Mouse (Mus musculus): ENCODE data around the gene H2-K1. TPM values are rescaled to one million over a fixed set of nuclear protein-coding genes. Genes with fewer than 3 reads are reported as not detected.
"Not testable (repeated sequence)": the region's sequence is repeated elsewhere in the genome, so short reads cannot be mapped to it uniquely, and the experiment has no call there.

The H2-K1 gene
- total RNA-seq, 1 experiment from 2014 or later: 1,076 TPM

- no peak for ATAC-seq (replicated peaks; ENCODE audit: low read depth, poor library complexity, severe bottlenecking)
These were observed 41.7 kb downstream of the H2-K1 start for GRCm38 (mm10) chr17:33958451-33958850.

- no peak for ATAC-seq (replicated peaks; ENCODE audit: low read depth, poor library complexity, severe bottlenecking)
These were observed 42.7 kb downstream of the H2-K1 start for GRCm38 (mm10) chr17:33957493-33957892.

DNA sequence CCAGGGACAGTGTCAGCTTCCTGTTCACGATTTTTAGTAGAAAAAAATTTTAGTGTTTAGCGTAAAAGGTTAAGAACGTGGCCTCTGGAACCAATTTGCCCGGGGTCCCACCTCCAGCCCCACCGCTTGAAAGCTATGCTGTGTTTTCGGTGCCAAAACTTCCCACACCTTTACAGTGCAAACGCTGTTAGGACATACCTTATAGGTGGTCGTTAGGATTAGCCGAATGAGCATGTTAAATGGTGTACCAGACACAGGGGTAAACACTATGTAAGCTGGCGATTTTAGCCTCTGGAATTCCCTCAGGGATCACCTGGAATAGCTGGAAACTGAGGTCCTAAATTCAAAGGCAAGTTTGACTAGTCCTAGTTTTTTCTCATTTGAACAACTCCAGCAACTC, 43.8 kb downstream of the H2-K1 start:
- ATAC-seq (replicated peaks; ENCODE audit: low read depth, poor library complexity, severe bottlenecking): no peak

DNA sequence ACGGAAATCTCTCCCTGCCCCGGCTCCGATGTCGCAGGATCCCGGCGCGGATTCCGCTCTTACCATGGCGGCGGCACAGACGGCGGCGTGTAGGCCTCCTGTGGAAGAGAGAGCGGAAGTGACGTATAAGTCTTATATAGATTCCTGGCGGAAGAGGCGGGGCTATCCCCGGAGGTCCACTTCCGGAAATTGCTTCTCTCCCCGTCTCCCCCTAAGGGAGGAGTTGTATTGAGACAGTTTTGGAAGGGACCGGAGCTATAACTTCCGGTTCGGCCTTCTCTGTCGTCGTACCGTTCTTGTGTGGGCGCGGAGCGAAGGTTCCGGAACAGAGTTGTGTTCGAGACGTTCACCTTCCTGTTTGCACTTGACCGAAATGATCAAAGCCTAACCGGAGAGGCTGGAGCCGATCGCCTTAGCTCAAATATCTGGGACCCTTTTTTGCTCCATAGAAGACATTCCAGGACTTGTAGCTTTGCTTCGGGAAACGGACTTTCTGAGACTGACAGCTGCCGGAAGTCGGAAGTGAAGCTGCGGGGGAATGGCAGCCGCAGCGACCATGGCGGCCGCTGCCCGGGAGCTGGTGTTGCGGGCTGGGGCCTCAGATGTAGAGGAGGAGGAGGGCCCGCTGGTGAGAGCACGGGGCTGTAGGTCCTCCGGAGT, 44.5 kb downstream of the H2-K1 start, which contains the start of the genes Vps52 and Rps18:
TSS of gene Vps52 (plus strand) at position 258 of the 660 bp plus-strand sequence.
TSS of gene Rps18 (minus strand) at position 447 of the 660 bp plus-strand sequence.
- ATAC-seq (replicated peaks; ENCODE audit: low read depth, poor library complexity, severe bottlenecking): peak; percentile 79

DNA sequence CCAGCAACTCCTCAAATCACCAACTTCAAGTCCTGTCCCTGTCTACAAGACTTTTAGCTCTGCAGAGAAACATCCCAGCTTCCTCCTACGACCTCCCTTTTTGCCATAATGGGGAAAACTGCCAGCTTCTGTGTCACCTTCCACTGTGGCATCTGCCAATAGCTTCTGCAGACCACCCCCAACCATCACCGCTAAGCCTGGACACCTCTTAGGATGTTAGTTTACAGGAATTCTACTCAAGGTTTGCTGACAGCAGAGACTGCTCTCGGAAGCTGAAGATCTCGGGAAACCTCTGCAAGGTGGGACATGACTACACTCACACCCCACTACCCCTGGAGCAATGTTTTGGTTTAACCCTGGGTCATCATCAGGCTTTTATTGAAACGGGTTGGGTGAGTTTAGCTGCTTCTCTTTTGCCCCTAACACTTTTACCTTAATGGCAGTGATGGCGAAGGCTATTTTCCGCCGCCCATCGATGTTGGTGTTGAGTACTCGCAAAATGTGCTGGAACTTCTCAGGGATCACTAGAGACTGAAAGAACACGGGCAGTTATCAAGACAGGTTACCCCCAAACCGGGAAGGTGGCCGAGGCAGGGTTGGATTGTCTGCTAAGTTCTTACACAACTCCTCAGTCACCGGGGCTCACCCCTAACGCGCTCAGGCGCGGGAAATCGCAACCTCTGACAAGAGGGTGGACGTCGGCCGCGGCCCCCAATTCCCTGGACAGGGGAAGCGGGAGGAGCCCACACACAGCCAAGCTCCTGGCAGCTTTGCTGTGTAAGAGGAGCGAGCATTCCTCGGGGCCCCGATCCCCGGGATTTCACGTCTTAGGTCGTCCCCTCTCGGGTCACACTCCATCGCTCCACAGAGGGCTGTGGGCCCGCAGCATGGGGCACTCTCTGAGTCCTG, 45.2 kb downstream of the H2-K1 start:
- no peak for ATAC-seq (replicated peaks; ENCODE audit: low read depth, poor library complexity, severe bottlenecking)

- no peak for ATAC-seq (replicated peaks; ENCODE audit: low read depth, poor library complexity, severe bottlenecking)
These were observed 46.1 kb downstream of the H2-K1 start for GRCm38 (mm10) chr17:33953961-33954565.

- ATAC-seq (replicated peaks; ENCODE audit: low read depth, poor library complexity, severe bottlenecking): no peak
These were observed 46.8 kb downstream of the H2-K1 start for GRCm38 (mm10) chr17:33953310-33953709.

DNA sequence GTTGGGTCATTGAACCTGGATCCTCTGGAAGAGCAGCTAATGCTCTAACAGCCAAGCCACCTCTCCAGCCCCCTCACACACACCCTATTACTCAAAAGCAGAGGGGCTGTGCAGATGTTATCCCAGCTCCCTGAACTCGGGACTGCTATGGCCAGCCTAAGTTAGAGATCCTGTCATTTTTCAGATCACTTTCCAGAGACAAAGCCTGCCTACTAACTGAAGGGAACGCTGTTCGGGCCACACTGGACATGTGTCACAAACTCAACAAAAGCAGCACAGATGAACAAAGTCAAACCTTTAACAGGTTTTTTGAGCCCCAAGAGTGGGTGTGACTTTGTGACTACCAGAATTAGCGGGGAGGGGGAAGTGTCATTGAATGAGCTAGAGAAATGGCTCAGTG, 47.3 kb downstream of the H2-K1 start:
- no peak for ATAC-seq (replicated peaks; ENCODE audit: low read depth, poor library complexity, severe bottlenecking)

DNA sequence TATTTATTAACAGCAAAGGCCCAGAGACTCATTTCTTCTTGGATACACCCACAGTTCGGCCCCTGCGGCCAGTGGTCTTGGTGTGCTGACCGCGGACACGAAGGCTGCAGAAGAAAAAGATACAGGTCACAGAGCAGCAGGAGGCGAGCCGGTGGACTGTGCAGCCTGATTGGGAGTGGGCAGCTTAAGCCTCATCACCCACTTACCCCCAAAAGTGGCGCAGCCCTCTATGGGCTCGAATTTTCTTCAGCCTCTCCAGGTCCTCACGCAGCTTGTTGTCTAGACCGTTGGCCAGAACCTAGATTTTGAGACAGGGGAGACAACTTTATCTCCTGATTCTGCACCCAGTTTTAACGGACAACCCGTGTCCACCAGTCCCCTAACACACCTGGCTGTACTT, 48.1 kb downstream of the H2-K1 start:
- not testable (repeated sequence) for ATAC-seq (replicated peaks; ENCODE audit: low read depth, poor library complexity, severe bottlenecking)

DNA sequence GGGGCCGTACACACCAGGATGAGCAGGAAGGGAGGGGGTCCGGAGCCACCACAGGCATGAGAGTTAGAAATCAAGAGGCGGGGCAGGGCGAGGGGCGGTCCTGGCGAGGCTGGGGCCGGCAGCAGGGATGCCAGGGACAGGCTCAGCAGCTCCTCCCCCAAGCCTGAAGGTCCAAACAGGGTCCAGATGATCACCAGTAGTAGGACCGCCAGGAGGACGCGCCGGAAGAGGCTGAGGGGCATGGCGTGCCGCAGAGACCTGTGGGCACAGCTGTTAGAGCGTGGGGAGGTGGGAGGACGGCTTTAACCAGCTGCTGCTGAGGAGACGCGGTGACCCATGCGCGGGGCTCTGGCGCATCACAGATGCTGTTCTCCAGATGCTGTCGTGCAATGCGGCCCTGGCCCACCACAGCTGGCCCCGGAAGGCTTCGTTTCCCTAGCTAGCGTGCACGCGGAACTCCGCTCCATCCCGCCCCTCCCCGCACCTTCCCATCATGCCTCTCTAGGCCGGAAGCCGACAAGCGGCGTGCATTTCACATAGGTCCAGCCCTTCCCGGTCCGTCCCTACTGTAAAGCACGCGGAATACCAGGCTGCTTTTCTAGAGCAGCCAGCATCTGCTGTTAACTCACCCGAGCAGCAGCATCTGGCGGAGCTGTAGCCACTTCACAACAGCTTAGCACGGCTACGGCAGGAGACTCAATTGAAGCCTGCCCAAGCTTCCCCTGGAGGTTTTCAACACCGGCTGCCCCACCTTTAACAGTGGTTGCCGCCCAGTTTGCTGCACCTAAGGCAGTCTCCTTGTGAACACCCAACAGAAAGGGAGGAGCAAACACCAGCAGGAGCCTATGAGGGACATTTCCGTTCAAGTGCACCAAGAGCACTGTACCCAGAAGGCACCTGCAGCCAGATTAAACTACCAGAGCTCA, 48.9 kb downstream of the H2-K1 start, which contains the start of gene B3galt4:
TSS of gene B3galt4 (minus strand) at position 468 of the 926 bp plus-strand sequence.
- ATAC-seq (replicated peaks; ENCODE audit: low read depth, poor library complexity, severe bottlenecking): peak; percentile 48

DNA sequence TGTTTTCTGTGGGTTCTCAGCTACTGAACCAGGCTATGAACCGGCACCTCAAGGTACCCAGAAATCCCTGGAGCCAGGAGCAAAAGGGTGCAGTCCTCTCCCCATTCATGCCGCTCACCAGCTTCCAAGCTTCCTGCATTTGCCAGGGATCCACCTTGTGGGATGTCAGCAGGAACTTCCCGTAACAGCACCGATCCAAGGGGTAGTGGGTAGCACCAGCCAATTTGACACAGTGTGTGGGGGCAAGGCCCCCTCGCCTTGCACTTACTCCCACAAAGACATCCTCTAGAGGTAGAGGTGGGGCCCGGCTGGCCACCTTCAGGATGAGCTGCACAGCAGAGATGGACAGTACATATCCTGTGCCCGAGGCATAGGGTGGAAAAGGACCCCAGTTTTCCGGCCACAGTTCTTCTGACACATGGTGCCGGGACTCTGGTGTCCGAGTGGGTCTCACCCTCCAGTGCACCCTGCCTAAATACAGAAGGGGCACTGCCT, 50.0 kb downstream of the H2-K1 start:
- ATAC-seq (replicated peaks; ENCODE audit: low read depth, poor library complexity, severe bottlenecking): no peak

- no peak for ATAC-seq (replicated peaks; ENCODE audit: low read depth, poor library complexity, severe bottlenecking)
These were observed 51.1 kb downstream of the H2-K1 start for GRCm38 (mm10) chr17:33948905-33949537.

- ATAC-seq (replicated peaks; ENCODE audit: low read depth, poor library complexity, severe bottlenecking): no peak
These were observed 51.9 kb downstream of the H2-K1 start for GRCm38 (mm10) chr17:33948090-33948904.

DNA sequence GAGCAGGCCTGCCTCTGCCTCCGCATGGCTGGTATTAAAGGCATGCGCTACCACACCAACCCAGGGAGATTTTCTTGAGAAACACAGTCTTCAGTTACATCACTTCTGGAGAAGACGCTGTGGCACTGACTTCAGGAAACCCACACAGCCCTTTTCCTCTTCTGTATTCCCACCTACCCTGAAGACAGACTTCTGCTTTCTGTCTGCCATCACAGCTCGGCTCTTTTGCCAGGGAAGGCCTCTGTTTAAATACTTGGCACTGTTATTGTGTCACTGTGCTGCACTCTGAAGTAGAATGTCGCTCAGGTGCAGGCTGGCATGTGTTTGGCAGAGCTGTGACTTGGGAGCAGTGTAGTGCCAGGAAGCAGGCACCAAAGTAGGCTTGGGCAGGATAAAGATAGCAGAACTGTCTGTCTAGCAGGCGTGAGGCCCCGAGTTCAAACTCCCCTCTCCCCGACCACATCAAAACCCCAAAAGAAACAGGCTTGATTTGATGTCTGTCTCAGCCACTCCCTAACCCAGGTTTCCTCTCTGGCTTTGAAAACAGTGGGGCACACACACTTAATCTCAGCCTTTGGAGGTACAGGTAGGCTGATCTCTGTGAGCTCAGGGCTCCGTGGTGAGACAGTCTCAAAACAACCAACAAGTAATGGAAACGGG, 52.6 kb downstream of the H2-K1 start:
- peak; percentile 46 for ATAC-seq (replicated peaks; ENCODE audit: low read depth, poor library complexity, severe bottlenecking)

All from common myeloid progenitor, adult 5-6 weeks (primary cell).